7 mouse cellular contexts compared by ENCODE assay signal in the genomic region with DNA sequence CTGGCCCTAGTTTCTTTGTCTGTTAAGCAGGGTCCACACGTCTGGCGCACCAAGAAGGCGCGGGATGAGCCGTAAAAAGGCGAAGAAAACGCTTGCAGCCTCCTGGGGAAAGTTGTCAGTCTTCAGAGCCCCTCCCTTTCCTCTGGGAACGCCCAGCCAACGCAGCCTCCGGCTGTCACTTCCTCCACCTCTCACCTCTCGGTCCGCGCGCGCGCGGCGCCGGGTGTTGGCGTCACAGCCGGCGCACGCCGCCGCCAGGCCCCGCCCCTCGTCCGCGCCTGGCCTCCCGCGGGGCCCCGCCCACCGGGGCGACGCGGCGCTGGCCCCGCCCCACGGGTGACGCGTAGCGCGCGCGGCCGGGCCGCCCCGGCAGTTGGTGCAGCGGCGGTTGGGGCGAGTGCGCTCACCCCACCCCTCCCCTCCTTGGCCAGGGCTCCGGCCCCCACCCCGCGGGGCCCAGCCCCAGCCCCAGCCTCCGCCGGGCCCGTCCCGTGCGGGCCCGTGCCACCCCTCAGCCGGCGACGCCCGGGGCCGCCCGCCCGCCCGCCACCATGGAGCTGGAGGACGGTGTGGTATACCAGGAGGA. TPM values are rescaled to one million over a fixed set of nuclear protein-coding genes. Genes with fewer than 3 reads are reported as not detected.
A peak's percentile ranks its signal among the peaks of the same experiment; 100 is the strongest.
DNase-seq lines count a peak whose midpoint lies in the region; ATAC-seq and TF ChIP-seq lines count a peak whose summit lies in the region.

A gene (plus strand): TSS at position 372 of the 586 bp plus-strand sequence.

- no peaks in the 10 kb centered on the region for H3K27me3 ChIP-seq in embryonic facial prominence, embryonic 10.5 days (replicated peaks; ENCODE audit: low read depth, poor library complexity, severe bottlenecking)
- no peaks in the 10 kb centered on the region for H3K27me3 ChIP-seq in intestine, postnatal 0 days (replicated peaks; ENCODE audit: control insufficient read depth, insufficient read depth, low read length)
- H3K27me3 ChIP-seq in midbrain, embryonic 12.5 days = no peaks in the 10 kb centered on the region
- no peaks in the 10 kb centered on the region for H3K27me3 ChIP-seq in small intestine, adult 2 months (ENCODE audit: control insufficient read depth, insufficient read depth, low read length)

- H3K4me1 ChIP-seq in embryonic facial prominence, embryonic 10.5 days = peaks cover 25% of the 10 kb centered on the region
- H3K4me1 ChIP-seq in intestine, postnatal 0 days (replicated peaks; ENCODE audit: control insufficient read depth, insufficient read depth, low read length) = 0 out of 2 replicates have a peak, but pooled peaks cover 7% of the 10 kb centered on the region
- peaks cover 29% of the 10 kb centered on the region for H3K4me1 ChIP-seq in midbrain, embryonic 12.5 days
- H3K4me1 ChIP-seq in small intestine, adult 2 months (ENCODE audit: control insufficient read depth, insufficient read depth, insufficient read length, low read length) = peaks cover 2% of the 10 kb centered on the region; the same call in 1 of the 2 replicates

- peak within 1 kb of the TSS; percentile 97 for H3K9ac ChIP-seq in intestine, postnatal 0 days (ENCODE audit: low read depth, low read length)
- peak within 1 kb of the TSS; percentile 92 for H3K9ac ChIP-seq in midbrain, embryonic 12.5 days (replicated peaks)

- under 1% methylated on average over 70 of the region's 70 CpGs for WGBS in embryonic facial prominence, embryonic 10.5 days
- under 1% methylated on average over 45 of the region's 70 CpGs for WGBS in intestine, postnatal 0 days
- under 1% methylated on average over 51 of the region's 70 CpGs for whole genome bisulfite sequencing in midbrain, embryonic 12.5 days
- WGBS in small intestine, adult 2 months = under 1% methylated on average over 69 of the region's 70 CpGs

- H3K27ac ChIP-seq in embryonic facial prominence, embryonic 10.5 days (replicated peaks) = peak within 1 kb of the TSS; percentile 92
- H3K27ac ChIP-seq in intestine, postnatal 0 days (ENCODE audit: low read depth, low read length) = peak within 1 kb of the TSS; percentile 97
- peak within 1 kb of the TSS; percentile 94 for H3K27ac ChIP-seq in midbrain, embryonic 12.5 days (replicated peaks)
- peak within 1 kb of the TSS; percentile 100 for H3K27ac ChIP-seq in small intestine, adult 2 months (ENCODE audit: insufficient read depth, low read depth, low read length)

- H3K4me3 ChIP-seq in embryonic facial prominence, embryonic 10.5 days = peak within 1 kb of the TSS; percentile 78
- H3K4me3 ChIP-seq in intestine, postnatal 0 days (ENCODE audit: low read depth, low read length) = peak within 1 kb of the TSS; percentile 98
- peak within 1 kb of the TSS; percentile 93 for H3K4me3 ChIP-seq in midbrain, embryonic 12.5 days
- H3K4me3 ChIP-seq in small intestine, adult 2 months (ENCODE audit: low read depth, low read length) = peak within 1 kb of the TSS; percentile 81

- H3K36me3 ChIP-seq in embryonic facial prominence, embryonic 10.5 days (replicated peaks) = no peaks in the 10 kb centered on the region
- no peaks in the 10 kb centered on the region for H3K36me3 ChIP-seq in intestine, postnatal 0 days (ENCODE audit: control insufficient read depth, insufficient read depth)
- H3K36me3 ChIP-seq in midbrain, embryonic 12.5 days = no peaks in the 10 kb centered on the region
- H3K36me3 ChIP-seq in small intestine, adult 2 months (ENCODE audit: control insufficient read depth, insufficient read depth, low read length) = no peaks in the 10 kb centered on the region

- peak; percentile 81 for TF ChIP-seq POLR2A in small intestine, adult 2 months (IDR thresholded peaks at IDR 0.05; ENCODE audit: low read depth, low read length)

- TF ChIP-seq CTCF in intestine, postnatal 0 days (IDR thresholded peaks at IDR 0.05; ENCODE audit: low read depth) = no peak
- TF ChIP-seq CTCF in small intestine, adult 2 months (IDR thresholded peaks at IDR 0.05; ENCODE audit: extremely low read depth, insufficient read length, insufficient replicate concordance, low read depth, low read length) = no peak

- no peaks in the 10 kb centered on the region for H3K9me3 ChIP-seq in embryonic facial prominence, embryonic 10.5 days
- no peaks in the 10 kb centered on the region for H3K9me3 ChIP-seq in intestine, postnatal 0 days (ENCODE audit: control insufficient read depth)
- H3K9me3 ChIP-seq in midbrain, embryonic 12.5 days = no peaks in the 10 kb centered on the region

- peak; percentile 97 for DNase-seq in adrenal gland, postnatal 10 days
- peak; percentile 97 for DNase-seq in embryonic facial prominence, embryonic 10.5 days (ENCODE audit: low spot score)
- no peak for DNase-seq in gonadal fat pad, adult 2 months (ENCODE audit: low read depth)
- peak; percentile 96 for DNase-seq in left cerebral cortex, postnatal 4 days

- intact Hi-C loops in left cerebral cortex, postnatal 4 days (cut with DNase I) = no loop called here

- peak within 1 kb of the TSS; percentile 80 for H3K4me2 ChIP-seq in intestine, postnatal 0 days (replicated peaks; ENCODE audit: low read depth)
- H3K4me2 ChIP-seq in midbrain, embryonic 12.5 days (replicated peaks) = peak within 1 kb of the TSS; percentile 97

- ATAC-seq in intestine, postnatal 0 days = peak; percentile 90
- ATAC-seq in midbrain, embryonic 12.5 days (ENCODE audit: low FRiP score, low read depth) = peak; percentile 93

RNA-seq across cellular contexts. Expression of the gene that starts here (rescaled TPM):
- 100 to 1,000 TPM; 107 to 125 TPM for total RNA-seq in adrenal gland, postnatal 10 days (2021)
- polyA plus RNA-seq in embryonic facial prominence, embryonic 10.5 days (2016; fragmentation: Nextera tagmentation; extraction: Ambion mirVana) = 35.5 and 39.4 TPM in 2 replicates
- polyA plus RNA-seq in gonadal fat pad, adult 2 months (2012; rRNA removed) = 23.5 and 25.7 TPM in 2 replicates
- polyA plus RNA-seq in intestine, postnatal 0 days (2015; fragmentation: Nextera tagmentation; extraction: Ambion mirVana) = 64.1 and 72.3 TPM in 2 replicates
- total RNA-seq in left cerebral cortex, postnatal 4 days (2021) = 100 to 1,000 TPM; 232 to 235 TPM
- polyA plus RNA-seq in midbrain, embryonic 12.5 days (2016; fragmentation: Nextera tagmentation; extraction: Ambion mirVana) = 134 and 147 TPM in 2 replicates
- 20.5 and 32.4 TPM in 2 replicates for polyA plus RNA-seq in small intestine, adult 2 months (2012; rRNA removed)
